Mouse (Mus musculus): Measurements from ENCODE around the gene Gm8871.
"Not testable (repeated sequence)": the region's sequence is repeated elsewhere in the genome, so short reads cannot be mapped to it uniquely, and the experiment has no call there.

Gm8871 gene

GRCm38 (mm10) chr5:10947505-10947904 lies at the start of gene Gm8871, which contains the start of gene Gm8857:
Gm8871 (plus strand) TSS chr5:10947805.
Gm8857 (plus strand) TSS chr5:10947807.
- DNase-seq (ENCODE audit: low spot score), result not testable (repeated sequence)

DNA sequence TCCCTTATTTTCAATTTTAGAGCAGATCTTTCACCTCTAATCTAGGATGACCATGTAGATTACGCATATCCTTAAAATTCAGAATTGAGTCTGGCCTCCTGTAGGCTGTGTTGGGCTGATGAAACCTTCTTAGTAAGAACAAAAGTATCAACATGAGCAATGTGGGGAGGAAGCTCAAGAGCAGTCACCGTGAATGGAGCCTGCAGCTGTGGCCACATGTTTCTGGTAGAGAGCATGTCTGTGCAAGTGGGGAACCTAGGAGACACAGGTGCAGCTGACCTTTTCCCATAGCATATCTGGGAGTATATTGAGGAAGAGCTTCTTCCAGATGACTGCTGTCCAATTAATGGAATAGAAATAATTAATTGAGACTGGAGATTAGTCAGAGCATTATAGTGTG lies 5.9 kb downstream of the Gm8871 start:
- not testable (repeated sequence) for DNase-seq (ENCODE audit: low spot score)

- not testable (repeated sequence) for DNase-seq (ENCODE audit: low spot score)
Observed at GRCm38 (mm10) chr5:10958057-10958456, 10.5 kb downstream of the Gm8871 start.
